Mouse (Mus musculus) retina, postnatal 1 day (tissue): ENCODE data around the gene Zfp442.
"Not testable (repeated sequence)": the region's sequence is repeated elsewhere in the genome, so short reads cannot be mapped to it uniquely, and the experiment has no call there.

Source experiments
- DNase-seq: peaks from one replicate; pipeline ENCODE4 v3.0.0-alpha.2; 2012

Zfp442 gene

DNA sequence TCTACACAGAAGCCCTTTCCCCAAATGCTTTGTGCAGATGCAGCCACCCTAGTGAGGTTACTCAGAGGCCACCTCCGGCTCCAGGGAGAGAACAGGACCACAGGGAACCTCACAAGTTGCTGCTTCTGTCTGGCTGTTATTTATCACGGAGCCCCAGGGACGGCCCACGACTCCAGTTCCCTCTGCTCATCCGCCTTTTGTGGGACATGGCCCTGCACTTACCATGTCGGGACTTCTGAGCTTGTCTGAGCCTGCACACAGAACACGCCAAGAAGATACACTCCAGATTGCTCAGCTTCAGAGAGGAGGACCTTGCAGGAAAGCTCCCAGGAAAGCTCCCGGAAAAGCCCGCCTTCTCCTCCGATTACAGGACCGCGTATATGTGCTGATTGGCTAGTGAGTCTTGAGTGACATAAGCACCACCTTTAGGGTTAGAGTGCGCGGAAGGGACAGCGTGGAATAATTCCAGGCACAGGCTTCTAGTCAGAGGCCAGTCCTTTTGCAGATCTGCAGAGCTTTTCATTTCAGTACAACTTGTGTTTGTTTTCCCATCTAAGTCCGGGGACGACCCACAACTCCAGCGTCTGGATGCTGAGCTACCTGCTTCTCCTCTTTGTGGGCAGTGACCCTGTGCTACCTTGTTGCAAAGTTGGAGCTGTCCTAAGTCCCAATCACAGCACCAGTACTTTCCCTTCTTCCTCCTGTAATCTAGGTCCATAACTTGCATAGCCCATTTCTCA is at the start of gene Zfp442:
Gene Zfp442 (minus strand): TSS at position 307 of the 740 bp plus-strand sequence.
- DNase-seq: peak; percentile 81

DNA sequence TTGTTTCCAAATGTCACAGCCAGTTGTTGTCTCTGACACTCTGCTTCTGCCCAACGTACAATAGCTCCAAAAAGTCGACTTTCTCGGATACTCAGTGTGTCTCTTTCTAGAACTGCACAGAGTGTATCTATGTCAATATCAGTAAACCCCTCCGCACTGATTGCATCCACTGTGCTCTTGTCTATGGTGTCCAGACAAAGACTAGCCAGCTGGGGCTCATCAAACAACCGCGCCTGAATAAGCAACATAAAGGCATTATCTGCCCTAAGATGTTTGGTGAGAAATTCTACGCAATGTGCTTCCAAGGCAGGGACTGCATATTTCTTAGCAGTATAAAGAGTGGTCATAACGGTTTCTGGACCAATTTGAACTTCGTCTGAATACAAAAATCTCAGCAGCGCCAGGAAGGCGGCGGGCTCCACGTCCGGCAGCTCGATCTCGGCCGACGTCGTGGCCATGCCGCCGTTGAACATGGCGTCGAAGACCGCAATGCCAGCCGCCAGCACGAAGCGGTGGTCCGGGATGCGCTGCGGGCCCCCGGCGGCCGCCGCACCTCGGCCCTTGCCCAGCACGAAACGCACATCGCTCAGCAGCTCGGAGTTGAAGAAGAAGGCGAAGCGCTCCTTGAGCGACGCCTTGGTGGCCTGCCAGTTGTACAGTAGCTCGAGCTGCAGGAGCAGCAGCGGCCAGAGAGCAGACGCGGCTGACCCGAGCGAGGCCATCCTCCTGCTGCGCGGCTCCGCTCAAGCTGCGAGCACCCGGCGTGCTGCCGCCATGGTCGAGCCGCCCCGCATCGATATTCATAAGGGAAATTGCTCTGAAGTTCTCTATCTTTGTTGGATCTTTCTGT is 49.1 kb upstream of the Zfp442 start:
- DNase-seq: peak; percentile 2

DNA sequence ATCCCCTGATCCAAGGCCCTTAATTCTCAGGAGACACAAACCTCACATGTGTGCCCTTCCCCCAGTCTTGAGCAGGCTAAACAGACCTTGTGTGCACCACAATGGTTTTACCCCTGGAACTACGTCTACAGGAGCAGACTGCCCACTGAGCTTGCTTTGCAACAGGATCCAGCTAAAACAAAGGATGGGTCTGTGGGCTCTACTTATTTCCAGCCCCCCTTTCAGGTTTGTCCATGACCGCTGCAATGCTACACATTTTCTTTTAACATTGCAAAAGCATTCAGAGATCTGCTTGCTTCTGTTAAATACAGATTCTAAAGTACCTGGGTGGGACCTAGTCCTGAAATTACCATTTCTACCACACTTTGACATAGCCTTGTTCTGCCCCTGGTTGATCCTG is 41.7 kb upstream of the Zfp442 start:
- no peak for DNase-seq

DNA sequence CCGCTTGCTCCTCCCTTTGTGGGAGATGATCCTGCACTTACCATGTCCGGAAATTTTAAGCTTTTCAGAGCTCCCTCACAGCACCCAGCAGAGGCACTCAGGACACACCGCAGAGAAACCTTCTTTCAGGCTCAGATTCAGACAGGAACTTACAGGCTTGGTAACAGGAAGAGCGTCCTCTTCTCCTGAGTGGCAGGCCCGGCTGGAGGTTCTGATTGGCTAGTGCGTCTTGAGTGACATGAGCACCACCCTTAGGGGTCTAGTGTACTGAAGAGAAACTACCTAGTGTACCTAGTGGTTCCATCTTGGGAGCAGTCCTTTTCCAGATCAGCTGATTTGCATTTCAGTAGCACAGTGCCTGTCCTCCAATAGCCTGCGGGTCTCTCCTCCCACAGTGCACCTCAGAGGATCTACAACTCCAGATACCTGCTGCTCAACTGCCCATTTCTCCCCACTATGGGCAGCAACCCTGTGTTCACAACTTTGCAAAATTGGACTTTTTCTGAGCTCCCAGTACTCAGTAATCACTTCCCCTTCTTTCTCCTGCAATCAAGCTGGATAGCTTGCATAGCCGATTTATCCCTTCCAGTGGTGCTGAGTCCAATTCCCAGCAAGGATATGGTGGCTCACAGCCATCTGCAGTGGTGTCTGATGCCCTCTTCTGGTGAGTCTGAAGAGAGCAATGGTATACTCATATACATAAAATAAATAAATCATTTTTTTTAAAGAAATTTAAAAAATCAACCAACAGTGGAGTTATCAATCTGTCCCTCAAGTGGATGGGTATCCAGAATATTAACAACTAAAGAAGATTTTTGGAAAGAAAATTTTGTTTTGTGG is 33.9 kb upstream of the Zfp442 start, which contains the start of gene Zfp345:
Gene Zfp345 (minus strand): TSS at position 153 of the 840 bp plus-strand sequence.
- not testable (repeated sequence) for DNase-seq

DNA sequence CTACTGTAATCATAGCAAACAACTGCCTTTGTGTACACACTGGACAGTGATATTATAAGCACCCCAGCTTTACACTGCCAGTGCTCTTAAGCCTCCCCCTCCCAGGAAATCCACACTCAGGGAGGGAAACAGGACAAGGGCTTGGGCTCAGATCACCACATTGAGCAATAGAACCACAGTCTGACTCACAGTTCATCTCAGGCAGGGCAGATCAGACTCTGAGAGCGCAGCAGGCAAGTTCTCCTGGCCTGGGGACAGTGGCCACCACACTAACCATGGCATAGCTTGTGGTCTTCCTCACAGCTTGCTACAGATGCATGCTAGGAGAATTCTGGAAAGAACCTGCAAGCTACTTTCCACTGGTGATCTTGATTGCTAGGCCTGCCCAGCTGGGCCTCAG is 12.2 kb downstream of the Zfp442 start:
- DNase-seq: not testable (repeated sequence)

DNA sequence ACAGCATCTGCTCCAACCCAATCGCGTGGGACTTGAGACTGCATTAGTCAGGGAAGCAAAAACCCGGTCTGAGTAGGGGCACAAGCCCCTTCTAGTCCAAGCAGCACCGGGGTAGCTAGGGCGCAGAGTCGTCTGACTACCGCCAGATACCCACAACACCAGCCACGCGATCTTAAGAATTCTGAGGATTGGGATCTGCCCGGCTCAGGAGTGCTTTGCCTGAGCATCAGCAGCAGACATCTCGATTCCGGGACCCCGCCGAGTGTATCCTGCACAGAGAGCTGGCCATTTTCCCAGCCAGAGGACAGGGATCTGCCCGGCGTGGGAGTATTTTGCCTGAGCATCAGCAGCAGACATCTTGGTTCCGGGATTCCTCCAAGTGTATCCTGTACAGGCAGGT is 39.1 kb downstream of the Zfp442 start:
- not testable (repeated sequence) for DNase-seq

DNA sequence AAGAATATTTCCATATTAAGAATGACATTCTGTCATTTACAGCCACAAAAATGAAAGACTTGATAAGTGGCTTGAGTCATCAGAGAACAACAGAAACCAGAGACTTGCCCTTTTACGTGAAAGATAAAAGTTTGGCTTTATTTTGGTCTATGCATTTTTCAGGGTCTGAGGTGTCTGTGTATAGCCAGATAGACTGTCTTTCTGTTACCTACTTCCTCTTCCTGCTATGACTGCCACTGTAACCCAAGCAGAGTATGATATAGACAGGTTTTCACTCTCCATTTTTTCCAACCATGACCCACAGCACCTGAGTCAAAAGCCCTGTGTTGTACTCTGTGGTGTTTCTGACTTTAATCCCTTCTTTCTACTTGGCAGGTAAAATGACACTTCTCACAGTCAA is 61.1 kb downstream of the Zfp442 start:
- DNase-seq: no peak

DNA sequence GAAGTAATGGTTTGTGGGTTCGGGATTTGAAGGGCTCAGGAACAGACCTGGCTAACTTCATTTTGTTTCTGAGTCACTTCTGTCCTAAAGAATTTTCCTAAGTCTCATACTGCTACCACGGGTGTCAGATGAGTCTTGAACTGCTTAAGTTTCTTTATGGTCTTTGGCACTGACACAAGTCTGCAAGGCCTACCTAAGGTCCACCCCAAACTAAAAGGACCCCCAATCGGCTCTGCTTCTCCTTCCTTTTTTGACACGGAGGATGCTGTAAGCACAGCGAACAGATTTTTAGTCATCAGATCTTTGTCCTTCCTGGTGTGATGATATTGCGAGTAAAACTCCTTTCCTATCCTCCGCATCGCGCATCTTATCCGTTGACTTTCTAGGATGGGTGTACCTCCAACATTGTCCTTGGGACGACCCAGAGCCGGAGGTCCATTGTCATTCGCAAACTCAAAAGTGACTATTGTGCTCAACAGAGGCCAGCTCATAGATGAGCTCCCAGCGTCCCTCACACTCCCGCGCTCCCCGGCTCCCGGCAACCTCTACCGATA is 65.7 kb downstream of the Zfp442 start:
- DNase-seq: not testable (repeated sequence)

DNA sequence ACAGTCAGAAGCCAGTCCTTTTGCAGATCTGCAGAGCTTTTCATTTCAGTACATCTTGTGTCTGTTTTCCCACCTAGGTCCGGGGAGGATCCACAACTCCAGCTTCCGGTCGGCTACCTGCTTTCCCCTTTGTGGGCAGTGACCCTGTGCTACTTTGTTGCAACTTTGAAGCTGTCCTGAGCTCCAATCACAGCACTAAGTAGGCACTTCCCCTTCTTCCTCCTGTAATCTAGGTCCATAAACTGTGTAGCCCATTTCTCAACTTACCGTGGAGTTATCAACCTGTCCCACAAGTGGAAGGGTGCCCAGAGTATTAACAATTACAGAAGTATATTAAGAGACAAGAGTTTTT is 88.4 kb downstream of the Zfp442 start:
- no peak for DNase-seq

DNA sequence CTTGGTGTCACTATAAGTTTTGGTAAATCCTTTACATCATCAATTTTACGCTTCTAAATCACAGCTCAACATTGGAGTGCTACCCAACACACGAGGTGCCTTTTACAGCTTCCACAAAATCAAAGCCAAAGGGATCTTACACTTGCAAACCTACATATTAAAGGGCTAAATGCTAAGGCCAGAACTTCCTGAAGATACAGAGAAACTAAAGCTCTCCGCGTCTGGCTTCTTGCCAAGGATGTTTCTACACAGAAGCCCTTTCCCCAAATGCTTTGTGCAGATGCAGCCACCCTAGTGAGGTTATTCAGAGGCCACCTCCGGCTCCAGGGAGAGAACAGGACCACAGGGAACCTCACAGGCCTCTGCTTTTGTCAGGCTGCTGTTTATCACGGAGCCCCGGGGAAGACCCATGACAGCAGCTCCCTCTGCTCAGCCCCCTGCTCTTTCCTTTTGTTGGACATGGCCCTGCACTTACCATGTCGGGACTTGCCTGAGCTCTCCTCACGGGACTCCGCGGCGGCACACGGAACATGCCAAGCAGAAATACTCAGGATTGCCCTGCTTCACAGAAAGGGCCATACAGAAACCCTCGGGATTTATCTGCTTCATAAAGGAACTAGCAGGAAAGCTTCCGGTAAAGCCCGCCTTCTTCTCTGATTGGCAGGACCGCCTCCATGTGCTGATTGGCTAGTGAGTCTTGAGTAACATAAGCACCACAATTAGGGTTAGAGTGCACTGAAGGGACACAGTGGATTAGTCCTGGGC is 89.0 kb downstream of the Zfp442 start, which contains the start of gene 3300002I08Rik:
Gene 3300002I08Rik (minus strand): TSS at position 653 of the 765 bp plus-strand sequence.
- peak; percentile 94 for DNase-seq
